Mouse (Mus musculus) inflammation-experienced regulatory T-cells, adult 16 weeks (primary cell): Measurements from ENCODE around the gene Il17rd. TPM values are rescaled to one million over a fixed set of nuclear protein-coding genes. Genes with fewer than 3 reads are reported as not detected.

Source experiments
- polyA plus RNA-seq: library from polyadenylated mRNA; unstranded; fragments of 100-300 nt; shearing (Covaris generic); gene quantifications from one replicate; pipeline ENCODE4 v1.2.1, GENCODE M21; 2017

The Il17rd gene
- 0.49 TPM for polyA plus RNA-seq

GRCm38 (mm10) chr14:27038783-27039182, at the start of gene Il17rd:
TSS of gene Il17rd (plus strand) at chr14:27038941.

GRCm38 (mm10) chr14:26994211-26994741, 44.5 kb upstream of the Il17rd start, which contains the start of gene Hesx1:
TSS of gene Hesx1 (plus strand) at chr14:26994416.

GRCm38 (mm10) chr14:27114362-27115274, 75.9 kb downstream of the Il17rd start, which contains the start of gene Arhgef3:
TSS of gene Arhgef3 (plus strand) at chr14:27114899.

Other genes starting within 250 kb of the Il17rd start
- 0.34 TPM for gene Asb14, start 144.4 kb upstream of the Il17rd start, polyA plus RNA-seq
- 50.3 TPM for gene Appl1, start 67.7 kb upstream of the Il17rd start, polyA plus RNA-seq
- 2.1 TPM for gene Hesx1, start 44.5 kb upstream of the Il17rd start, polyA plus RNA-seq
- gene Arhgef3, start 76.0 kb downstream of the Il17rd start, polyA plus RNA-seq: 377 TPM